Mouse (Mus musculus) liver, embryonic 14.5 days (tissue): ENCODE measurements around the gene Colca2. TPM values are rescaled to one million over a fixed set of nuclear protein-coding genes. Genes with fewer than 3 reads are reported as not detected.

Experiments used
- ATAC-seq: fragments of 200-750 bp; cut with Nextera tagmentation; 2 replicates; pipeline ENCODE4 v1.8.0; 2017; ENCODE audit warnings: moderate number of reproducible peaks, mild to moderate bottlenecking, moderate library complexity; ENCODE audit not compliant: insufficient read depth
- DNase-seq, 3 experiments: peaks; one replicate each; pipeline ENCODE4 v3.0.0-alpha.2; 2012 to 2013; ENCODE audit warnings: low read depth in 3 of 3, low spot score in 3 of 3
- H3K27ac ChIP-seq: fragments of 300-500 bp; sonication (generic); 2 replicates; pipeline ENCODE4 v1.5.1; 2014; ENCODE audit warnings: moderate library complexity, mild to moderate bottlenecking, control low read depth, inconsistent platforms
- H3K27me3 ChIP-seq: fragments of 300-500 bp; sonication (generic); 2 replicates; pipeline ENCODE4 v1.6.1; 2014; ENCODE audit warnings: mild to moderate bottlenecking, low read length, moderate library complexity; ENCODE audit not compliant: control insufficient read depth, insufficient read depth
- H3K36me3 ChIP-seq: fragments of 300-500 bp; sonication (generic); replicated peaks from 2 replicates; pipeline ENCODE4 v1.6.1; 2014; ENCODE audit warnings: low read depth; ENCODE audit not compliant: control insufficient read depth, insufficient read depth
- H3K4me1 ChIP-seq, 2 experiments: fragments of 200-500 bp in 1 of 2; fragments of 300-500 bp in 1 of 2; sonication (generic) in 1 of 2; replicated peaks; 2 replicates each; pipeline ENCODE4 v1.6.1; 2012 to 2014; ENCODE audit warnings: antibody characterized with exemption in 1 of 2, inconsistent platforms in 1 of 2, low read length in 1 of 2; ENCODE audit not compliant: control insufficient read depth in 2 of 2, insufficient read depth in 2 of 2
- H3K4me2 ChIP-seq: fragments of 300-500 bp; sonication (generic); 2 replicates; pipeline ENCODE4 v1.6.1; 2014; ENCODE audit warnings: low read depth, mild to moderate bottlenecking, control low read depth, moderate library complexity
- H3K4me3 ChIP-seq, 2 experiments: fragments of 200-500 bp in 1 of 2; fragments of 300-500 bp in 1 of 2; sonication (generic) in 1 of 2; 2 replicates each; pipeline ENCODE4 v1.5.1; 2012 to 2014; ENCODE audit warnings: low read depth in 2 of 2, low read length in 2 of 2, mild to moderate bottlenecking in 2 of 2, control low read depth in 1 of 2, inconsistent platforms in 1 of 2, moderate library complexity in 1 of 2; ENCODE audit not compliant: insufficient read depth in 1 of 2
- H3K9ac ChIP-seq: fragments of 300-500 bp; sonication (generic); replicated peaks from 2 replicates; pipeline ENCODE4 v1.6.1; 2014; ENCODE audit warnings: mild to moderate bottlenecking, control low read depth, moderate library complexity
- H3K9me3 ChIP-seq: fragments of 300-500 bp; sonication (generic); 2 replicates; pipeline ENCODE4 v1.6.1; 2016; ENCODE audit warnings: low read length, mixed read lengths; ENCODE audit not compliant: control insufficient read depth
- CTCF ChIP-seq: IDR thresholded peaks from 2 replicates; pipeline ENCODE4 v1.5.1; 2016; ENCODE audit warnings: antibody characterized with exemption, low read depth, control low read depth
- EP300 ChIP-seq: IDR thresholded peaks from 2 replicates; pipeline ENCODE4 v1.6.1; 2016; ENCODE audit warnings: antibody characterized with exemption, low read depth
- WGBS: fragments of 180-500 bp; shearing (Covaris S2); extraction: QIAGEN DNeasy Blood & Tissue Kit; methylation state at CpG from one replicate; pipeline ENCODE4 v1.1.7; 2014; ENCODE audit not compliant: insufficient replicate concordance; 5-methylcytosine and 5-hydroxymethylcytosine counted together
- polyA plus RNA-seq, 2 experiments: library from polyadenylated mRNA; depleted of rRNA in 1 of 2; stranded (reverse) in 1 of 2; unstranded in 1 of 2; fragments of >200 nt; fragmentation: Nextera tagmentation in 1 of 2; extraction: Ambion mirVana in 1 of 2; gene quantifications; 2 replicates each; pipeline versions ENCODE4 v1.2.1 to v1.2.3; 2012 to 2014

Colca2 gene
- polyA plus RNA-seq, 2 experiments: 0.09 TPM; not detected in 1

DNA sequence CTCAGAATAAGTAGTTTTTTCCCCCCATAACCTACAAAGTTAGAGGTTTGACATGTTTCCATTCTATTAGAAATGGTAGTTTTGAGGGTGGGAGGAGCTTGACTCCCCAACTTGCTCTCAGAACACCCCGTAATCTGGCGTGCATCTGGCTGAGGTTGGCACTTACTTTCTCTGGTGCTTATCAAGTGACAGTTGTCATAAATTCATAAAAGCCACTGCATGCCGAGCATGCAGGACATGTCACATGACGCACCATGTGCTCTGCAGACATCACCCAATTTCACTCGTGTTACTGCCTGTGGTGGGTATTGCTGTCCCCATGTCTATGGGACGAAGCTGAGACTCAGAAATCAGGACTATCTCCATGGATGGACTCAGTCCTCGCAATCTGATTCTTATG, 32.1 kb upstream of the Colca2 start:
- Histone ChIP-seq H3K9ac (no peak overlapping the region), H3K4me3 (no peak overlapping the region), H3K27me3 (no peaks in the 10 kb centered on the region), H3K27ac (no peak overlapping the region), H3K4me2 (no peak overlapping the region), H3K4me1 (peaks cover 2 to 8% of the 10 kb centered on the region in 2 experiments; a peak in 3 of 4 replicates), H3K9me3 (no peaks in the 10 kb centered on the region), H3K36me3 (no peaks in the 10 kb centered on the region)
- no peak for DNase-seq
- no peak for ATAC-seq
- 37% methylated on average over 7 of the region's 7 CpGs for WGBS
- no peak for TF ChIP-seq EP300
- TF ChIP-seq CTCF: no peak

DNA sequence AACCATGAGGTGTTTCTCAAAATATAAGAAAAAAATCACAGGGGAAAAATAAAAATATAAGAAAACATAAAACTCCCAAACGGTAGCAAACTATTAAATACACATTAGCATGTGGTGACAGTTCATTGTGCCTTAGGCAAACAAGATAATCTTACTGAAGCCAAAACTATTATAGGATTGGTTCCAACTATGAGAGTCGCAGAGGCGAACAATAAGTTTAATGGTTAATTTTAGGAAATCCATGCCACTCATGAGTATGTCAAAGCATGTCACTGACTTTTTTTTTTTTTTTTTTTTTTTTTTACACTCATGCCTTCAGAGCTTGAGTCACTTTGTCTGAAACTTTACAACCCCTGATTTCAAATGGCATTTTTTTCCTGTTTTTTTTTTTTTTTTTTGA, 28.0 kb upstream of the Colca2 start:
- no peak overlapping the region for H3K27ac ChIP-seq
- WGBS: 66% methylated on average over 3 of the region's 3 CpGs
- H3K27me3 ChIP-seq: no peaks in the 10 kb centered on the region
- no peak overlapping the region for H3K4me3 ChIP-seq
- ATAC-seq (no peak), DNase-seq (no peak)
- no peak for TF ChIP-seq CTCF
- no peak for TF ChIP-seq EP300
- peaks cover 0 to 2% of the 10 kb centered on the region in 2 experiments; a peak in 1 of 4 replicates for H3K4me1 ChIP-seq
- H3K36me3 ChIP-seq: no peaks in the 10 kb centered on the region
- H3K4me2 ChIP-seq: no peak overlapping the region
- H3K9ac ChIP-seq: no peak overlapping the region
- H3K9me3 ChIP-seq: no peaks in the 10 kb centered on the region

DNA sequence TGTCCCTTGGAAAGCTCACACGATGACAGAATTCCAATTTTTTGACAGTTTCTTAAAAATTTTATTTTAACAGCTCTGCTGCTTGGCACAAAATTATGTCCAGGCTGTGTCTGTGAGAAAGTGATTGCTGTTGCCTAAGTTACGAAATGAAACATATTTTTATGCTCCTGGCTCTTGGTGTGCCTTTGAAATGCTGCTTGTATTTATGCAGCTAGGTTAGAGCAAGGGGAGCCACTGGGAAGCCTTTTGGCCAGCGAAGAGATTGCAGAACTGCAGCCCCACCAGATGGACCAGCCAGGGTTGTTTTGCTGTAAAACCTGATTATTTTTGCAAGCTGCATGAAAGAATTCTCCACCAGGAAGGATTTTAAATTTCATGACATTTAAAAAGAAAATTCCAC, 26.8 kb upstream of the Colca2 start:
- Histone ChIP-seq H3K36me3 (no peaks in the 10 kb centered on the region), H3K9ac (no peak overlapping the region), H3K9me3 (no peaks in the 10 kb centered on the region), H3K4me1 (no peaks in the 10 kb centered on the region; a peak in 1 of 4 replicates), H3K27me3 (no peaks in the 10 kb centered on the region), H3K4me3 (no peak overlapping the region), H3K4me2 (no peak overlapping the region), H3K27ac (no peak overlapping the region)
- DNase-seq (no peak), ATAC-seq (no peak)
- TF ChIP-seq CTCF (no peak), EP300 (no peak)
- 47% methylated on average over 3 of the region's 3 CpGs for WGBS

DNA sequence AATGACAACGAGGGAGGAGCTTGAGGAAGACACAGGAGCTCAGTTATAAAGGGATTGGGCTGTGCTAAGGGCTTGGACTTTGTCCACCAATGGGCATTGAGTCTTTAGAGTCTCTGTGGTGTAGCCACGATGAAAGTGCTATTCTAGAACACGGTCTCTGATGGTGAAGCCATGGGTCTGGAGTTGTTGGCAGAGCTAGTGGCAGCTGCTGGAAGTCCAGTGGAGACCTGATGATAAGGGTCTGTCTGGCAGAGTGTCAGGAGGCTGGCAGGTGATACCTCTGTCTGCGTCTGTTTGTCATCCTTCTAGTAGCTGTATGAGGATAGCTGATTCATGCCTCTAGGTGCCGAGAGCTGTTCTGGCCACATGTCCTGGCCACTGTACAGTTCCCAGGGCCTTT, 25.6 kb upstream of the Colca2 start:
- Histone ChIP-seq H3K9ac (no peak overlapping the region), H3K9me3 (no peaks in the 10 kb centered on the region), H3K27me3 (no peaks in the 10 kb centered on the region), H3K4me3 (no peak overlapping the region), H3K36me3 (no peaks in the 10 kb centered on the region), H3K4me1 (no peaks in the 10 kb centered on the region), H3K27ac (no peak overlapping the region), H3K4me2 (no peak overlapping the region)
- no peak for TF ChIP-seq CTCF
- no peak for TF ChIP-seq EP300
- DNase-seq (no peak), ATAC-seq (no peak)
- 22% methylated on average over 5 of the region's 5 CpGs for WGBS

DNA sequence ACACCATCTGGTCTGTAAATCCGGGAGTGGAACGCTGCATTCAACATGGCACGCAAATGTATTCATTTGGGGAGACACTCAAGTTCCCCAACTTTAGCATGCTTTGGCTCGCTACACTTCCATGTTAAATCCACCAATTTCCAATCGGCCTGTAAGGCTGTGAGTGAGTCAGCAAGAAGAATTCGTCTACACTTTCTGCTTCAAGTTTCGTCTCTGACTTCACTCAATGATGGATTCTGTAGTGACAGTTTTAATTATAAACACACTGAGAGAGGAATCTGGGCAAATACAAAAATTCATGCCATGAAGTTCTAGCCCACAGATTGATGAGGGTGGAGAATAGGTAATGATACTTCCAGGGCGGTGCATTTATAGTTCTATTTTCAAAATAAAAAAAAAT, 15.2 kb upstream of the Colca2 start:
- ATAC-seq: no peak
- no peak overlapping the region for H3K27ac ChIP-seq
- H3K4me2 ChIP-seq: no peak overlapping the region
- TF ChIP-seq EP300 (no peak), CTCF (no peak)
- H3K27me3 ChIP-seq: no peaks in the 10 kb centered on the region
- no peak for DNase-seq
- no peak overlapping the region for H3K4me3 ChIP-seq
- H3K36me3 ChIP-seq: no peaks in the 10 kb centered on the region
- H3K4me1 ChIP-seq: no peaks in the 10 kb centered on the region
- no peak overlapping the region for H3K9ac ChIP-seq
- no peaks in the 10 kb centered on the region for H3K9me3 ChIP-seq
- 68% methylated on average over 8 of the region's 8 CpGs for WGBS

DNA sequence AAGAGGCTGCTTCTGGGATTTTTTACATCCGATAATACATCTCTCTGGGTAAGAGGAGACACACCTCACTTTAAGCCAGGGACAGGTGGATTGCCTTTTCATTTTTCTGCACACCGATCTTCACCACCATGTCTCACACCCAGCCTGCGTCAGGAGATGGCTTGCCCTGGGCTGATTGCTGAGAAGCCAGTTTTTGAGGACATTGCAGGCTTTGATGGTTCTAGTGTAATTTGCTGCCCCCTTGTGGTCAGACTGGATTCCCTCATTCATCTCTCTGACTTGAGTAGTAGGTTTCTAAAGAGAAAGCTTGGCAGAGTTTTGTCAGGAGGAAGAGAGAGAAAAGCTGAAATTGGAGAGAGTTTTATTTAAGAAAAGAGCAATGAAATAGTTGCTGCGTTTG, 14.3 kb upstream of the Colca2 start:
- Histone ChIP-seq H3K9ac (no peak overlapping the region), H3K27me3 (no peaks in the 10 kb centered on the region), H3K36me3 (no peaks in the 10 kb centered on the region), H3K9me3 (no peaks in the 10 kb centered on the region), H3K4me3 (no peak overlapping the region), H3K27ac (no peak overlapping the region), H3K4me2 (no peak overlapping the region), H3K4me1 (no peaks in the 10 kb centered on the region)
- TF ChIP-seq EP300 (no peak), CTCF (peak; percentile 83)
- ATAC-seq (no peak), DNase-seq (peak; percentile 44 to 45 (median 45))
- 30% methylated on average over 4 of the region's 4 CpGs for WGBS
